Mouse (Mus musculus) testis, postnatal 10 days (tissue): ENCODE measurements around the gene Senp7.
"Not testable (repeated sequence)": the region's sequence is repeated elsewhere in the genome, so short reads cannot be mapped to it uniquely, and the experiment has no call there.

ENCODE experiments used
- DNase-seq: peaks from one replicate; pipeline ENCODE4 v3.0.0; 2021; ENCODE audit warnings: low spot score

The Senp7 gene

DNA sequence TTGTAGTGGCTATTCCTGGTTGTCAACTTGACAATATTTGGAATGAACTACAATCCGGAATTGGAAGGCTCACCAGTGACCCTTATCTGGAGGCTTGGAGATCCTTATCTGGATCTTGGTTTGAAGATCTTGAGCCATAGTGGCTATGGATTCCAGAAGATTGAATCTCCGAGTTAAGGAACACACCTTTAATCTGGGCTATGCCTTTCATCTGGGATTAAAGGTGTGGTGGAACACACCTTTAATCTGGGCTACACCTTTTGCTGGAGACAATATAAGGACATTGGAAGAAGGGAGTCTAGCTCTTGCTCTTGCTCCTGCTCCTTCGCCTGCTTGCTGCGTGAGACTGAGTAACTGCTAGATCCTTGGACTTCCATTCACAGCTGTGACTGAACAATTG lies at the start of gene Senp7:
Gene Senp7, plus strand, starts transcription at position 301 of the 400 bp plus-strand sequence.
- not testable (repeated sequence) for DNase-seq

GRCm38 (mm10) chr16:56006798-56007197 lies 41.3 kb upstream of the Senp7 start:
- no peak for DNase-seq

DNA sequence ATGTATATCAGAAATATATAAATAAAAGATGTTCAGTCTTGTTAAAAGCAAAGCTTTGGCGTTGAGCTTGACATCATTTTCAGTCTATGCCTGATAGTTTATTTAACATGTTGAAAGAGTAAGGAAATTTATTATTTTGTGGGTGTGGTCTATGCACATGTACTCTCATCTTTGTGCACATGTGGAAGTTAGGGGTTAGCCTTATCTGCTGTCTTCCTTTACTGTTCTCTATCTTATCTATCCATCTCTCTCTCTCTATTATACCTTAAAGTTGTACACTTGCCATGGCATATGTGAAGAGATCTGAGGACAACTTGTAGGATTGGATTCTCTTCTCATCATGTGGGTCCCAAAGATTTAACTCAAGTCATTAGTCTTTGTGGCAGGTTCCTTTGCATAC lies 39.3 kb upstream of the Senp7 start:
- DNase-seq: no peak

DNA sequence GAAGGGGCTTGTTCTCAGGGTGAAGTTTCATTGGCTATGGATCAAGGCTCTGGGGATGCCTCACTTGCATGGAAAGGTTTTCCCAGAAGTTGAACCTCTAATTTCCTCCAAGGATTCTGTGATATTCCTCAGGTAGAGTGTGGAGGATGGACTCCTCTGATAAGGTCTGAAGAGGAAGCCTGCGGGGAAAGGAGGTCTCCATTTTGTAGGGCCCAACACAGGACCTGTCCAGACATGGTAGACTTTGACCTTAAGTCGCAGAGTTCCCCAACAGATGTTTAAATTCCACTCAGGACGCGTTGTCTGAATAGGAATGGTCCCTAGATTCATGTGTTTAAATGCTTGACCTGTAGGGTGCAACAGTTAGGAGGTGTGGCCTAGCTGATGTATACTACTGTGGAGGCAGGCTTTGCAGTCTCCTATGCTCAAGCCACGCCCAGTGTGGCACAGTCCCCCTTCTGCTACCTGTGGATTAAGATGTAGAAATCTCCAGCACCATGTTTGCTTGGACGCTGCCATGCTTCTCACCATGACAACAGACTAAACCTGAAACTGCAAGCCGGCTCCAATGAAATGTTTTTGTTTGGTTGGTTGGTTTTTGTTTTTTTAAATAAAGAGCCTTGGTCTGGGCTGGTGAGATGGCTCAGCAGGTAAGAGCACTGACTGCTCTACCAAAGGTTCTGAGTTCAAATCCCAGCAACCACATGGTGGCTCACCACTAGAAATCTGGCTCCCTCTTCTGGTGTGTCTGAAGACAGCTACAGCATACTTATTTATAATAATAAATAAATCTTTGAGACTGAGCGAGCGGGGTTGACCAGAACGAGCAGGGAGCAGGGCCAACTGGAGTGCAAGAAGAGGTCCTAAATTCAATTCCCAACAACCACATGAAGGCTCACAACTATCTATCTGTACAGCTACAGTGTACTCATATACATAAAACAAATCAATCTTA lies 35.1 kb upstream of the Senp7 start:
- DNase-seq: no peak

DNA sequence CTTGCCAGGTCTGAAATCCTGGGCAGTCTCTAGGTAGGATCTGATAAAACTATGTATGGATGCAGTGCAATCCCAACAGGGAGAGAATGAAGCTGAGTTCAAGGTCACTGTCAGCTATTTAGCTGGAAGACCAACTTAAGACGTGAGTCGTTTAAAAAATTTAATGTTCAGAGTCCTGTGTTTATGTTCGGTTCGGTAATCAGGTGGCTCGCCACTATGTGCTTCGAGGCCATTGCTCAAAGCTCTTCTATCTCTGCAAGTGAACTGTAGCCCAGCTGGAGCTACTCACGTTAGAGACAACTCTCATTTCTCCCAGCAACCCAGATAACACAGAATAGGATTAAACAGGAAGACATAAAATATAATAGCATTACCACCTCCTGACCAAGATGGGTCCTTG lies 34.1 kb upstream of the Senp7 start:
- no peak for DNase-seq

DNA sequence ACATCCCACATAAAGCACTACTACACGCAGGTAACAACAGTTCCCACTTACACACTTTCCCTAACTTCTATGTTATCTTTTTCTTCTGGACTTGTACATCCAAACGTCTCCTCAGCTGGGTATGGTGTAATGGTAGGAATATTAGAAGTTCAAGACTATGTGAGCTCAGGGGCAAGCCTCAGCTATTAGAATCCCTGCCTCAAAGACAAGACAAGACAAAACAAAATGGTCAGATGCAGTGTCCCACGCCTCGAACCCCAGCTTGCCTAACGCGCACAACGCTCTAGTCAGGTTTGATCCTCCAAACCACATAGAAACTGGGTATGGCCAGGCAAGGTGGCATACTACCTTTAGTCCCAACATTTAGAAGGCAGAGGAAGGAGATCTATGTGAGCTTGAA lies 28.5 kb upstream of the Senp7 start:
- no peak for DNase-seq

- DNase-seq: no peak
Measured at GRCm38 (mm10) chr16:56027854-56028629, 20.1 kb upstream of the Senp7 start.

- no peak for DNase-seq
Measured at GRCm38 (mm10) chr16:56028722-56029551, 19.2 kb upstream of the Senp7 start.

DNA sequence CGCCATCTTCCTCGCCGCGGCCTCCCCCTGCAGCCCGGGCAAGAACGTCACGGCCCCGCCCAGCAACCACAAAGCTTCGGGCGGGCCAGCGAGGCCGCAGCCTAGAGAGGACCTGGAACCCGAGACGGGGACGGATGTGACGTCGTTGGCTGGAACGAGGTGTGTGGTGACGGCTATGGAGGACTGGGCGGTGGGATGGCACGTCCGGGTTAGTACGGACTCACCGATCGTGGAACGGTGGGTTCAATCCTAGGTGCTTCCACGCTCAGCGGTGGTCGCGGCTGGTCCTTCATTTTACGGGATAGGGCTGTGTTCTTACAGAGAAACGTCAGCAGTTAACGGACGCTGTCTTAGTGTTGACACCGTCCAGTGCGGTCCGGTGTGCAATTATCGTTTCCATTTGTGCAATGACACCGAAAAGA lies 18.5 kb upstream of the Senp7 start, which contains the start of gene Pcnp:
Gene Pcnp, minus strand, starts transcription at position 79 of the 422 bp plus-strand sequence.
- peak; percentile 97 for DNase-seq

DNA sequence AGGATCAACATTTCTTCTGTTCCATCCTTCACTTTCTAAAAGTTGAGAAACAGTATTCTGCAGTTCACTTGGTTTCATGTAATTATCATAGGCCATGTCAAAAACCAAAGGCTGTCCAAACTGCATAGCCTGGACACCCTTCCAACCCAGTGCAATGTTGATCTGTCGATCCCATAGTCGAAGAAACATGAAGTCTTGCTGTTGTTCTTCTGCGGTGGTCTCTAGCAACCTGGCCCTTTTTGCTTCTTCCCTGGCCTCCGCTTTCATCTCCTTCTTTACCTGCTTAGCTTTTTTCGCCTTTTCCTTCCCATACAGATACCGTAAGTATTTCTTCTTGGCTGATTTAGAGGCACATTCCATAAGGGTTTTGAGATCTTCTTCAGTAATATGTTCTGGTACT lies 13.6 kb upstream of the Senp7 start:
- DNase-seq: no peak

DNA sequence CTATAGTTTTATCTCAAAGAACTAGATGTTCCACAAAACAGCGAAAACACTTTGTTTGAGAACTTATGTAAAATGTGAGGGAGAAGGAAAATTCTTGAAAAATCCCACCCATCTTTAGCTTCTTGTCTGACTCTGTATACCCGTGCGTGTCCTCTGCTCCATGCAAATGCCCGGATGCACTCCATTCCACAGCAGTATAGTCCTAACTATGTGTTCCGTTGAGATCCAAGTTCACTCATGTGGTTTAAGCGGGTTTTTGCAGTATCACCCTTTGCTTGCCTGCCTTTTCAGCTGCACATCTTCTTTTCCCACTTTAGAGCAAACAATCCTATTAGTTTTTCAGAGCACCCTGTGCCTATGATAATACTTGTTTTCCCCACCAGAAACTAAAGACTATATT lies 11.6 kb upstream of the Senp7 start:
- DNase-seq: no peak

DNA sequence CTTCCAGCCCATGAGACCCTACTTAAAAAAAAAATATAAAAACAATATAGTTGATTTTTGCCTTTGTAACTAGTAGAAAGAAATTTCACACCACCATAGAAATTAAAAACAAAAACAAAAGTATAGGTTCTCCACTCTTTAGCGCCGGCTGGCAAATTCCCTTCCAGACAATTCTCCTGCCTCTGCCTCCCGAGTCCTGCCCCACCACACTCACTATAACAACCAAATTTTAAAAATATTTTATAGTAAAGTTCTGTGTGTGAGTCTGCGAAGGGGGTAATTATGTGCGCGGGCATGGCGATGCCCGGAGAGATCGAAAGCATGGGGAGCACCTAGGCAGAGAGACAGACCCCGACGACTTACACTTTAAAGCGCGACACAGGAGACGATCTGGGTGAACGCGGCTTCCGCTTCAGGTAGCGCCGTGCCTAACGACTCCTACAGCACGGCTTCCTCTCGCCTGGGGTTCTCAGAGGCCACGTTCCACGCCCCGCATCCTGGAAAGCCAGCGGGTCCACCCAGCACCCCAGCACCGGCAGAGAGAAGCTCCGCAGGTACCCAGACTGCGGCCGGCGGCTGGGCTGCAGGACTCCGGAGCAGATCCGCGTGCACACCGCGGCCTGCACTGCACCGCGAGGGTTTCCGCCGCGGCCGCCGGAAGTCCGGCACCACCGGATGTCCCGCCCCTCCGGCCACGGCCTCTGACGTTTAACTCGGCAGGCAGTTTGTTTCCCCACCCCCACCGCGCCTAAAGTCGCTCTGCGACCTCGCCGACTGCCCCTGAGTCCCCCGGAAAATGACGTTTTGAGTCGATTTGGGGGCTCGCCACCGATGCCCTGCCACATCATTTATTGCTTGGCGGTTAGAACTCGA lies 10.8 kb upstream of the Senp7 start, which contains the start of gene Trmt10c:
Gene Trmt10c, minus strand, starts transcription at position 682 of the 873 bp plus-strand sequence.
- peak; percentile 96 for DNase-seq

GRCm38 (mm10) chr16:56038090-56038489 lies 10.0 kb upstream of the Senp7 start:
- DNase-seq: no peak

GRCm38 (mm10) chr16:56055911-56056310 lies 7.8 kb downstream of the Senp7 start:
- DNase-seq: no peak

DNA sequence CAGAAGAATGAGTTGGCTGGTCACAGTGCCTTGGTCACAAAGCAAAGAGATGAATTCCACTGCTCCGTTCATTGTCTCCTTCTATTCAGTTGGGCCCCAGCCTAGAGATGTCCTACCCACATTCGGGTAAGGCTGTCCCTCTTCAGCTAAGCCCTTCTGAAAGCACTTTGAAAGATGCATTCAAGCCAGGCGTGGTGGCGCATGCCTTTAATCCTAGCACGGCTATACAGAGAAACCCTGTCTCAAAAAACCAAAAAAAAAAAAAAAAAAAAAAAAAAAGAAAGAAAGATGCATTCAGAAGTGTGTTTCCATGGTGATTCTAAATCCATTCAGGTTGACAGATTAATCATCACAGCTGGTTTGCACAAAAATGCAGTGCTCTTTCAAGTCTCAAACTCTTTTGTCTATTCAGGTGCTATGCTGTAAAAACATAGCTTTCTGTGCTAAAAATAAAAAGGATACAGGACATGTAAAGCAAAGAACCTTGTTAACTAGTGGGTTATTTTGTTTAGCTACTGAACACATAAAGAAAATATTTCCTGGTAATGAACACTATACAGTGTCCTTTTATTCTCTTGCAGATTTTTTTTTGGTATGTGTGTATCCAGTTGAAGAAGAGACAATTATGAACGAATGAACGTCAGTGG lies 8.9 kb downstream of the Senp7 start:
- DNase-seq: no peak

- DNase-seq: no peak
Measured at GRCm38 (mm10) chr16:56058151-56058550, 10.0 kb downstream of the Senp7 start.

DNA sequence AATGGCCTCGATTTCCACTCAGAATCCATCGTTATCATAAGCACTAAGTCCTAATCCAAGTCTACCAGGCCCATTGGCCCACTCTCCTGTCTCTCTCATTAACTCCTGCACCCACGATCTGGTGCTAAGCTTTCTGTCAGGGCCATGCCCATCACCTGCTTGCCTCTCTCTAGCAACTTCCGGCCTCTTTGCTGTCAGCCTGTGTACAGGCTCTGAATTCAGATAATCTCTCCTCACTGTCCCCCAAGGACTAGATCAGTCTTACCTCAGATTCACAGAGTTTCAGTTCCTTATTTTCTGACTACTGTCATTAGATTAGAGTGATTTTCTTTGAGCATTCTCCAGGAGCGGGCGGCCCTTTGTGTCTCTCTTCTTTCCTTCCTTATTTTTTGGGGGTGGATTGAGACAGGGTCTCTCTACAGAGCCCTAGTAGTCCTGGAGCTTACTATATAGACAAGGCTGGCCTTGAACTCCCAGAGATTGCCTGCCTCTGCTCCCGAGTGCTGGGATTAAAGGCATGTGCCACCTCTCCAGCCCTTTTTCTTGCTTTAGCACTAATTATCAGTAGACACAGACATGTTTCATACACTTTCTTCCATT lies 14.0 kb downstream of the Senp7 start:
- no peak for DNase-seq

- no peak for DNase-seq
Measured at GRCm38 (mm10) chr16:56062981-56063380, 14.8 kb downstream of the Senp7 start.

DNA sequence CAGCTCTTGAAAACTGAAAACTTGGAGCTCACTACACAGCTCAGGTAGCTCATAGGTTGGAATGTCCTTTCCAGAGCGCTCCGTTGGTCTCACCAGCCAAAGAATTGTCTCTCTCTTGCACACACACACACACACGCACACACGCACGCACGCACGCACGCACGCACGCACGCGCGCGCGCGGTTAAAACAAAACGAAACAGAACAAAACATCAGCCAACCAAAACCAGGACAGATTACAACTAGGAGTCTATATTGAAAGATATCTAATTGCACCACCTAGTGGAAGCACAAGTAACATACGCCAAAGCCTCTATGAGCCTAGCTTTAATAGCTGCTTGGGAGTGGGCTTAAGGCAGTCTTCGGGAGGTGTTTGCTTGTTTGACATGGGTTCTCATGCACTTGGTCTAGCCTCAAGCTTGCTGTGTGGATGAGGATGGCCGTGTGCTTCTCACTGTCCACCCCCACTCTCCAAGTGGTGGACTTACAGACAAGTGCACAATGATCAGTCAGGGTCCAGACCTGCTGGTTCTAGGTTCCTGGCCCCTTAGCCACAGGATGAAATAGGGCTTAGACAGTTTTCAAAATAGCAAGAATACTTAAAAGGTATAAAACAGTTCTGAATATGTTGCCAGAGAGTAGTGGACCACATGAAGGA lies 16.3 kb downstream of the Senp7 start:
- peak; percentile 53 for DNase-seq
